Mouse (Mus musculus) embryonic stem cell, embryonic (primary cell): ENCODE measurements around the gene Ampd2.

Source experiments
- CTCF ChIA-PET, 4 experiments: fragments of 300-600 bp in 2 of 4; fragments of 350-600 bp in 2 of 4; sonication (Branson Sonifier 250); formaldehyde crosslinking; loops; one replicate each; lab custom pipeline; 2022; ENCODE audit warnings: inconsistent platforms in 2 of 4; lab: Charles Lee
- POLR2A ChIA-PET, 4 experiments: fragments of 300-600 bp in 2 of 4; fragments of 350-600 bp in 2 of 4; sonication (Branson Sonifier 250); formaldehyde crosslinking; loops; one replicate each; lab custom pipeline; 2022; ENCODE audit warnings: antibody characterized with exemption in 4 of 4, inconsistent platforms in 1 of 4; lab: Charles Lee

The Ampd2 gene

DNA sequence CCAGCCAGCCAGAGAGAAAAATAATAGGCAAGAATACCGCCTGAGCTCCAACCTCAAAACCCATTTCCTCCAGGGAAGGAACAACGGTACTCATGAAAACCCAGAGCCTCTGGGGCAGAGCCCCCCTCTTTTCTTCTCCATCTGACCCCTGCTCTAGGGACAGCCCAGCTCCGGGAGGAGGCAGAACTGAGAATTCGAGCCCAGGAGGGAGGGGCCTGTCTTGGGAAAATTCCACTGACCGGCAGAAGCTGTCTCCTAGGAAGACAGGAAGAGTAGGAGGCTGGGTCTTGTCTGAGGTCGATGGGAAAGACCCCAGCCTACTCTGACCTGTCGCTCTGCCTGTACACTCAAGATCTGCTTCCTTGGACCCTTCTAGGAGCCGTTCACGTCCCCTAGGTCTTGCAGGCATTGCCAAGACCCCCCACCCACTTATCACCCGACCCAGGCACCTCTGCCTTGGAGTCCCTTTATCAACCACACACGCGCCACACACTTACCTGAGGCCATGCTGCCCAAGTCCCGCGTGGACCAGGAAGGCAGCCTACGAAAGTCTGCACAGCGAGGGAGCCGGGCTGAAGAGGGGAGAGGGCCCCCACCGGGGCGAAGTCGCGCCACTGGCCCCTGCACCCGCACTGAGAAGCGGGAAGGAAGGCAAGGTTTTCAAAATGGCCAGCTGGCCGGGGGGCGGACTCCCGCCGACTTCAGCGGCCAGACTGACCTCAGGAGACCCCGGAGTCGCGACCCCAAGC is 556 bp downstream of the Ampd2 start:
- ChIA-PET CTCF (interaction anchor here in 3 of 4 experiments (0.6 to 2.5 kb wide), 7 partner anchors 10 to 146 kb away, joined by 3 to 11 read pairs (median 4); partner anchors contain the start of gene Gstm6 (in 1 of the 3)), POLR2A (interaction anchor here (0.6 to 3.9 kb wide), 42 partner anchors 9 to 729 kb away, joined by 3 to 29 read pairs (median 4); partner anchors contain the start of genes Gnai3 (in 2 of the 4), Gstm2 (in 2 of the 4), Gstm4 (in 2 of the 4) and Sars (in 2 of the 4))

GRCm38 (mm10) chr3:108085281-108085720 is 1.1 kb downstream of the Ampd2 start:
- ChIA-PET CTCF (interaction anchor here in 3 of 4 experiments (0.8 to 2.5 kb wide), 4 partner anchors 9 to 145 kb away, joined by 3 to 11 read pairs (median 4); no protein-coding TSS in a partner anchor), POLR2A (interaction anchor here (0.6 to 3.9 kb wide), 33 partner anchors 8 to 359 kb away, joined by 3 to 29 read pairs (median 5); partner anchors contain the start of genes Gnai3 (in 2 of the 4), Gstm2 (in 2 of the 4), Gstm4 (in 2 of the 4) and Atxn7l2 (in 1 of the 4))

GRCm38 (mm10) chr3:108084767-108085270 is 1.6 kb downstream of the Ampd2 start:
- CTCF ChIA-PET: interaction anchor here in 2 of 4 experiments (0.8 to 2.5 kb wide), 3 partner anchors 9 to 145 kb away, joined by 3 to 11 read pairs (median 3); no protein-coding TSS in a partner anchor
- POLR2A ChIA-PET: interaction anchor here (0.7 to 3.9 kb wide), 30 partner anchors 8 to 360 kb away, joined by 3 to 29 read pairs (median 5); partner anchors contain the start of genes Gnai3 (in 2 of the 4), Gstm2 (in 2 of the 4), Atxn7l2 (in 1 of the 4) and Cyb561d1 (in 1 of the 4)

- CTCF ChIA-PET: interaction anchor here in 1 of 4 experiments (1.1 to 2.6 kb wide), 3 partner anchors 8 to 82 kb away, joined by 3 to 11 read pairs (median 6); no protein-coding TSS in a partner anchor
- POLR2A ChIA-PET: interaction anchor here in 2 of 4 experiments (0.6 to 3.5 kb wide), 9 partner anchors 8 to 642 kb away, joined by 3 to 11 read pairs (median 5); partner anchors contain the start of genes Atxn7l2 (in 1 of the 2), Gnat2 (in 1 of the 2) and Sars (in 1 of the 2)
These were observed 2.5 kb downstream of the Ampd2 start for GRCm38 (mm10) chr3:108083904-108084407.

- ChIA-PET CTCF (interaction anchor here in 1 of 4 experiments (1.1 to 2.6 kb wide), 2 partner anchors 14 to 82 kb away, joined by 3 to 6 read pairs; no protein-coding TSS in a partner anchor), POLR2A (interaction anchor here in 2 of 4 experiments (0.6 to 1.2 kb wide), 3 partner anchors 9 to 445 kb away, joined by 3 read pairs; partner anchors contain the start of gene Gnat2 (in 1 of the 2))
These were observed 3.3 kb downstream of the Ampd2 start for GRCm38 (mm10) chr3:108083161-108083560.

DNA sequence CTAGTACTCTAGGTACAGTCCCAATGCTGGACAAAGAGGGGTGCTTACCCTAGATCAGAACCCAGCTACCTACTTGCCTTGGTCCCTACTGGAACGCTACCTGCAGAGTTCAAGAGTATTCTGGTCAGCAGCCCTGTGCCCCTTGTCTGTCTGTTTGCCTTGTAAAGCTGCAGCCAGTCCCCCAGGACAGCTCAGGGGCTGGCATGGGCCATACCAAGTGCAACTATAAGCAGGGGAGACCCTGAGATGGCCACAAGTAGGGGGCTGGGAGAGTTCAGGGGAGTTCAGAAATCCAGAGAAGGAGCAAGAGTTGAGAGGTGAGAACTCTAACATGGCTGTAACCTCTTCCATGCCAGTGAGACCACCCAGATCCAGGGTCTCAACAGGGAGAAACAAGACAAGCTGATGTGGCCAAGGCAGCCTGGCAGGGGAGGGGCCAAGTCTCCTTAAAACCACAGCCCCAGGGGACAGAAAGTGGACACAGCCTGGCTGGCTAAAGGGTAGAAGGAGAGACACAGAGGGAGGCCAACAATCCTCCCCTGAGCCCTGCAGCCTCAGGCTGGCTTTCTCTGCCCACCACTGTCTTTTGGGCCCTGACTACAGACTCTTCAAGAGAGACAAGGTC is 4.1 kb downstream of the Ampd2 start:
- CTCF ChIA-PET: interaction anchor here in 3 of 4 experiments (0.6 to 2.6 kb wide), 4 partner anchors 13 to 73 kb away, joined by 3 to 6 read pairs (median 4); no protein-coding TSS in a partner anchor

GRCm38 (mm10) chr3:108081681-108082080 is 4.8 kb downstream of the Ampd2 start:
- CTCF ChIA-PET: interaction anchor here in 2 of 4 experiments (1.2 to 2.6 kb wide), 2 partner anchors 12 to 13 kb away, joined by 6 read pairs; no protein-coding TSS in a partner anchor
- POLR2A ChIA-PET: interaction anchor here in 1 of 4 experiments (0.6 to 1.2 kb wide), 2 partner anchors 64 to 741 kb away, joined by 3 to 4 read pairs; partner anchors contain the start of gene Gnai3

More for the DNA sequence above, 4.1 kb downstream of the Ampd2 start:
- POLR2A ChIA-PET: interaction anchor here in 1 of 4 experiments (0.6 to 1.2 kb wide), 2 partner anchors 64 to 741 kb away, joined by 3 to 4 read pairs; partner anchors contain the start of gene Gnai3

- ChIA-PET POLR2A (interaction anchor here in 3 of 4 experiments (0.9 to 1.7 kb wide), 4 partner anchors 8 to 133 kb away, joined by 3 to 5 read pairs (median 4); partner anchors contain the start of genes Gnai3 (in 2 of the 3) and Gstm6 (in 1 of the 3)), CTCF (interaction anchor here in 2 of 4 experiments (0.6 to 2.2 kb wide), 2 partner anchors 8 to 159 kb away, joined by 4 to 11 read pairs; no protein-coding TSS in a partner anchor)
These were observed 9.6 kb downstream of the Ampd2 start for GRCm38 (mm10) chr3:108076836-108077235.

DNA sequence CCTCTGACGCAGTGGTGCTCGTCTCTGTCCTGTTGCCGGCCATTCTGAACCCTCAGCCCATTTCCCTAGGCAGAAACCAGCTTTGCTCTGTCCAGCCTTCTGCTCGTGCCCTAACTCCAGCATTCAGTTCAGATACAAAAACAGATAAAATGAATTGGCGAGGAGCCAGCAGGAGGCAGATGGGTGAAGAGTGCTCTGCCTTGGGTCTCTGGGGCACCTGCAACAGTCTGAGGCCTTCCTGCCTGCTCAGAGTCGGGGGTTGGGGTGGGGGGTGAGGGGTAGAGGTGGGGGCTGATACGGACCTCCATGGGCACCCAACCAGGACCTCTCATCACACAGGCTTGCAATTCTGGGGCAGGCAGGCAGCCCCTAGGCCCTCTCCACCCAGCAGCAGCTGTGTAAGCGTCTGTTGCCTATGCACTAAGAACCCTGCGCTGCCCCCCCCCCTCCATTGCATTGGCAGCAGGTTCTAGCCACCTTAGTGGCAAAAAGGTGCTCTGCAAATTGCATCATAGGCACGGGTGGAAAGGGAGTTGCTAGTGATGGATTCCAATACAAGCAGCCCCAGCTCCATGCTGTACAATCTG is 13.4 kb downstream of the Ampd2 start:
- ChIA-PET POLR2A (interaction anchor here in 2 of 4 experiments (0.7 to 1.8 kb wide), 6 partner anchors 11 to 105 kb away, joined by 3 to 9 read pairs (median 4); partner anchors contain the start of genes Gnai3 (in 2 of the 2) and Gstm4 (in 1 of the 2)), CTCF (interaction anchor here in 1 of 4 experiments (0.5 to 0.7 kb wide), 2 partner anchors 139 to 522 kb away, joined by 3 to 4 read pairs; no protein-coding TSS in a partner anchor)

DNA sequence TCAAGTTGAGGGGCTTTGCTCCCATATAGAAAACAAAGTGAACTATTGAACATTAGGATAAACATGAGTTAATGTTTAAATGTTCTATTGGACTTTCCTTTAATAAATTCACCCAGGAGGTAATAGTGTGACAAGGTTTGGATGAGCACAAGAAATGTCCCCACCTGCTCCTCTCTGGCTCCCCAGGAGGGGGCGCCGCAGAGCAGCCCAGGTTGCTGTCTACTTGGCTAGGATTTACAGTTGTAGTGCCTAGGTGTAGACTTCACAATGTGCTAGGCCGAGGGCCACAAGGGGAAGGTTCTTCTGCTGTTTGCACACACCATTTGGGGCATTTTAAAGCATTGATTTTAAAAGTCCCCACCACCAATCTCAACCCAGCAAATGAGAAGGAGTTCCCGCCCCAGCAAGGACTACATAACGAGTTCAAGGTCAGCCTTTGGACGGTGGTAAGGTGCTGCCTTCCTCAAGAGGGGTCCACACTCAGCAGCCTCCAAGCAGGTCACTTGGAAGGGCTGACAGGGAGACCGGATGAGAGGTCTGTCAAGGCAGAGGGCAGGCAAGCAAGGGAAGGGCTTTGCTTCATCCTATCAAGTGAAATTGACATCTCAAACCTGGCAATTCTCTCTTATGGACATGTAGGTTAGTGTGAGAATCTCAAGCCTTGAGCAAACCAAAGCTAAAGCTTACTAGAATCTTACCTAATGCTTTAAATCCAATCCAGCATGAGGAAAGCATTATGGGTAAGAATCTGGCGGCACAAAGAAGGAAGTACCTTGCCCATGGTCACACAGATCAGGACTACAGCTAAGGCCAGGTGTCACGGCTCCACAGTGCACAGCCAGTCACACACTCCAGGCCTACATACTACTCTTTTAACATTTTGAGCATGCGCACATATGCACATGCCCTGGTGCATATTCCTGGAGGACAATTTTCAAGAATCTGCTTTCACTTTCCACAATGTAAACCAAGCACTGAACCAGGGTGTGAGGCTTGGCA is 15.9 kb downstream of the Ampd2 start:
- POLR2A ChIA-PET: interaction anchor here in 3 of 4 experiments (0.6 to 2.8 kb wide), 6 partner anchors 75 to 135 kb away, joined by 3 to 23 read pairs (median 4); partner anchors contain the start of genes Cyb561d1 (in 1 of the 3) and Gnai3 (in 1 of the 3)
- CTCF ChIA-PET: interaction anchor here (0.6 to 2.4 kb wide), 8 partner anchors 12 to 207 kb away, joined by 3 to 11 read pairs (median 6); partner anchors contain the start of gene Gstm7 (in 1 of the 4)

DNA sequence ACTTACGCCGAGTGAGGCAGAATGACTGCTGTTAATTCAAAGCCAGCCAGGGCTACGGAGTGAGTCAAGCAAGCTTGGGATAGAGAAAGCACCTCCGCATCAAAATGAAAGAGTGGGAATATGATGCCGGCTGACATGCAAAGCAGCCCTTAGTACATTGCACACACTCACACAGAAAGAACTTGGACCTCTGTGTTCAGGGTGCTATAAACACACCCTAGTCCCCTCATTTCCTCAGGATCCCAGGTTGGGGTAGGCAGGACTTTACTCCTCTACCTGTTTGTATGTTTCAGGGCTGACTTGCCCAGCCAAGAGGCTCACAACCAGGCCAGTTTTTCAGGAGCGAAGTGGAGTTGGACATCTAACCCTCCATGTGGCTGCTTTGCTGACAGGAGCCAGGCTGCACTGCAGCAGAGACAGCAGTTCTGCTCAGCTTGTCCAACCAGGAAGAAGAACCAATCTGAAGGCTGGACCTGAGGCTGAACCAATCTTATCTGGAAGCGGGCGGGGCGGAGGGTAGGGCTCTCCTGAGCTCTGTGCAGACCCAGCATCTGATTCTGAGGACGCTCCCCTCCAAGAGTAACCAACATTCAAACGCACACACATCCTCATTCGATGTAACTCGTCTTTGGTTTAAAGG is 17.1 kb downstream of the Ampd2 start:
- ChIA-PET CTCF (interaction anchor here (0.5 to 2.4 kb wide), 17 partner anchors 9 to 847 kb away, joined by 3 to 11 read pairs (median 4); partner anchors contain the start of genes Gnai3 (in 1 of the 4), Gstm6 (in 1 of the 4) and Gstm7 (in 1 of the 4)), POLR2A (interaction anchor here in 3 of 4 experiments (0.5 to 2.8 kb wide), 13 partner anchors 10 to 188 kb away, joined by 3 to 23 read pairs (median 4); partner anchors contain the start of genes Ampd2 (in 1 of the 3), Cyb561d1 (in 1 of the 3), Gnai3 (in 1 of the 3) and Gstm7 (in 1 of the 3))

GRCm38 (mm10) chr3:108068826-108069225 is 17.6 kb downstream of the Ampd2 start:
- ChIA-PET CTCF (interaction anchor here (0.6 to 2.4 kb wide), 9 partner anchors 10 to 205 kb away, joined by 3 to 11 read pairs (median 5); partner anchors contain the start of gene Gstm6 (in 1 of the 4)), POLR2A (interaction anchor here in 3 of 4 experiments (0.5 to 2.8 kb wide), 16 partner anchors 10 to 189 kb away, joined by 3 to 23 read pairs (median 4); partner anchors contain the start of genes Ampd2 (in 1 of the 3), Cyb561d1 (in 1 of the 3), Gnai3 (in 1 of the 3) and Gstm7 (in 1 of the 3))

GRCm38 (mm10) chr3:108067370-108067934 is 19.0 kb downstream of the Ampd2 start:
- ChIA-PET POLR2A (interaction anchor here in 1 of 4 experiments (2.8 kb wide), 1 partner anchor 79 kb away, joined by 23 read pairs; the partner anchor contains the start of gene Gnai3), CTCF (no interaction called here)
